9 mouse cellular contexts compared by ENCODE assay signal in the genomic region with DNA sequence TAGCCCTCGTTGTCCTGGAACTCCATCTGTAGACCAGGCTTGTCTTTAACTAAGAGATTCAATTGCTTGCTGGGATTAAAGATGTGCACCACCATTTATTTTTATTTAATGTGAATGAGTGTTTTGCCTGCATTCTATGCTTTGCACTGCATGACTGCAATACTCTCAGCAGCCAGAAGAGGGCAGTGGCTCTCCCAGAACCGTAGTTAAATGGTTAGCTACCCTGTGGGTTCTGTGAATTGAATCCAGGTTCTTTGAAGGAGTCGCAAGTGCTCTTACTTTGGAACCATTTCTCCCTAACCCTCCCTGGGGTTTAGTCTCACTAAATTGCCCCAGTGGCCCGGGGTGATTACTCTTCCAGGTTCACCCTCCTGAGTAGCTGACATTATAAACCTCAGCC. TPM values are rescaled to one million over a fixed set of nuclear protein-coding genes. Genes with fewer than 3 reads are reported as not detected.
A peak's percentile ranks its signal among the peaks of the same experiment; 100 is the strongest.
DNase-seq lines count a peak whose midpoint lies in the region; ATAC-seq and TF ChIP-seq lines count a peak whose summit lies in the region.
"Had no signal": no experiment of that assay in that cellular context is flagged by ENCODE, and none has a peak within 500 bp of the region (broad histone marks: within the 10 kb centered on the region; RNA-seq: fewer than 3 reads in every experiment).

No protein-coding gene starts in this region.

- no peak overlapping the region for H3K4me3 ChIP-seq in hindbrain, embryonic 10.5 days
- no peak overlapping the region for H3K4me3 ChIP-seq in hindbrain, embryonic 12.5 days
- H3K4me3 ChIP-seq in C2C12 (ENCODE audit: insufficient read depth, poor library complexity, severe bottlenecking), result no peak overlapping the region
- H3K4me3 ChIP-seq: embryonic facial prominence, embryonic 15.5 days had no signal

- no peaks in the 10 kb centered on the region for H3K36me3 ChIP-seq in hindbrain, embryonic 10.5 days
- no peaks in the 10 kb centered on the region for H3K36me3 ChIP-seq in hindbrain, embryonic 12.5 days
- no peaks in the 10 kb centered on the region for H3K36me3 ChIP-seq in C2C12 (ENCODE audit: control insufficient read depth, insufficient read depth)
- H3K36me3 ChIP-seq: embryonic facial prominence, embryonic 15.5 days had no signal

- H3K9me3 ChIP-seq in hindbrain, embryonic 10.5 days, result no peaks in the 10 kb centered on the region
- no peaks in the 10 kb centered on the region for H3K9me3 ChIP-seq in hindbrain, embryonic 12.5 days (replicated peaks)
- H3K9me3 ChIP-seq: embryonic facial prominence, embryonic 15.5 days had no signal

- H3K4me2 ChIP-seq in hindbrain, embryonic 12.5 days (replicated peaks), result no peak overlapping the region
- H3K4me2 ChIP-seq: embryonic facial prominence, embryonic 15.5 days had no signal

- H3ac ChIP-seq in C2C12 (ENCODE audit: control insufficient read depth, insufficient read length, low read depth), result no peak overlapping the region

- TF ChIP-seq CTCF in C2C12 (IDR thresholded peaks at IDR 0.05; ENCODE audit: control insufficient read depth, insufficient read depth, insufficient read length), result peak; percentile 38
- TF ChIP-seq CTCF in Patski (IDR thresholded peaks at IDR 0.05), result peak; percentile 85

- CTCF ChIA-PET in Patski (lab: Charles Lee), result interaction anchor here (0.9 to 2.2 kb wide), 13 partner anchors 11 to 121 kb away, joined by 3 to 17 read pairs (median 3); no protein-coding TSS in a partner anchor

- no peak for ATAC-seq in hindbrain, embryonic 12.5 days (ENCODE audit: low FRiP score)
- ATAC-seq in Patski, result no peak
- ATAC-seq in hematopoietic stem cell, adult 5-6 weeks (replicated peaks in 1 of 2; ENCODE audit: insufficient read depth in 1 of 2, low FRiP score in 2 of 2, low TSS enrichment in 1 of 2, low read depth in 1 of 2, poor library complexity in 2 of 2, severe bottlenecking in 2 of 2), result peak; percentile 65 to 68; a peak in 2 of 4 replicates
- ATAC-seq in neutrophil, adult 5-6 weeks (ENCODE audit: extremely low read depth, insufficient number of reproducible peaks, low FRiP score, poor library complexity, severe bottlenecking), result peak; percentile 74; the same call in 1 of the 2 replicates

- no peaks in the 10 kb centered on the region for H3K27me3 ChIP-seq in hindbrain, embryonic 10.5 days (ENCODE audit: insufficient read depth, poor library complexity, severe bottlenecking)
- no peaks in the 10 kb centered on the region for H3K27me3 ChIP-seq in hindbrain, embryonic 12.5 days
- H3K27me3 ChIP-seq in C2C12 (ENCODE audit: control insufficient read depth, insufficient read depth, insufficient read length) (no peaks in the 10 kb centered on the region), Patski (no peaks in the 10 kb centered on the region)
- H3K27me3 ChIP-seq: embryonic facial prominence, embryonic 15.5 days had no signal

- peak; percentile 53 for DNase-seq in hindbrain, embryonic 10.5 days (ENCODE audit: low spot score)
- DNase-seq in Patski (ENCODE audit: low read depth, low spot score), result no peak
- no peak for DNase-seq in left cerebral cortex, adult 11 months (ENCODE audit: low spot score)
- DNase-seq in heart, adult 8-10 months (ENCODE audit: low spot score), result no peak

- H3K79me3 ChIP-seq in C2C12 (ENCODE audit: low read depth), result no peaks in the 10 kb centered on the region

- POLR2A ChIA-PET in Patski (lab: Charles Lee), result no interaction called here

- H3K9ac ChIP-seq in hindbrain, embryonic 12.5 days, result no peak overlapping the region
- H3K9ac ChIP-seq: embryonic facial prominence, embryonic 15.5 days had no signal

- in situ Hi-C loops in Patski (cut with MboI; ENCODE audit: low pct_unique_long_range_greater_than_20kb), result no loop called here

- 18% methylated on average over 4 of the region's 4 CpGs for WGBS in hindbrain, embryonic 10.5 days
- WGBS in hindbrain, embryonic 12.5 days, result 19% methylated on average over 4 of the region's 4 CpGs

- no peak overlapping the region for H3K27ac ChIP-seq in hindbrain, embryonic 10.5 days
- H3K27ac ChIP-seq in hindbrain, embryonic 12.5 days, result no peak overlapping the region
- H3K27ac ChIP-seq: embryonic facial prominence, embryonic 15.5 days had no signal

- H3K4me1 ChIP-seq in hindbrain, embryonic 10.5 days (replicated peaks), result no peaks in the 10 kb centered on the region
- no peaks in the 10 kb centered on the region for H3K4me1 ChIP-seq in hindbrain, embryonic 12.5 days
- H3K4me1 ChIP-seq: embryonic facial prominence, embryonic 15.5 days had no signal

- no peaks in the 10 kb centered on the region for H3K79me2 ChIP-seq in C2C12 (ENCODE audit: control insufficient read depth, insufficient read depth)

TF ChIP-seq in C2C12, 6 proteins besides CTCF, POLR2A, EP300 and RAD21:
- no peak for TF ChIP-seq FOSL1 (IDR thresholded peaks at IDR 0.05; ENCODE audit: insufficient read depth, low read length, poor library complexity, severe bottlenecking)
- TF ChIP-seq USF1 (IDR thresholded peaks at IDR 0.05; ENCODE audit: low read depth), result no peak
- no peak for TF ChIP-seq MYOG (IDR thresholded peaks at IDR 0.05; ENCODE audit: control insufficient read depth, extremely low read depth, insufficient read length)
- no peak for TF ChIP-seq MAX (IDR thresholded peaks at IDR 0.05)
- TF ChIP-seq CEBPB (IDR thresholded peaks at IDR 0.05; ENCODE audit: low read depth), result no peak

RNA-seq across cellular contexts. Expression of a gene that starts 14.6 kb away (rescaled TPM):
- 23.3 and 29.8 TPM in 2 replicates for polyA plus RNA-seq in hindbrain, embryonic 10.5 days (2016; fragmentation: Nextera tagmentation; extraction: Ambion mirVana)
- polyA plus RNA-seq in hindbrain, embryonic 12.5 days (2016; fragmentation: Nextera tagmentation; extraction: Ambion mirVana), result 32.1 and 34.9 TPM in 2 replicates
- polyA plus RNA-seq in C2C12 (2012; fragmentation: generic; extraction: Trizol), result 28.2 TPM
- 84.2 TPM for polyA plus RNA-seq in Patski (2021)
- 214 and 221 TPM in 2 replicates for total RNA-seq in hematopoietic stem cell, adult 5-6 weeks (2017)
- 320 and 377 TPM in 2 replicates for total RNA-seq in neutrophil, adult 5-6 weeks (2017)
- total RNA-seq in heart, adult 8-10 months (2022), result 10 to 100 TPM; 42.9 to 59.2 (median 48.1) TPM

RNA-seq across cellular contexts. Expression of a gene that starts 23.2 kb away (rescaled TPM):
- 19.5 TPM in 2 replicates for polyA plus RNA-seq in hindbrain, embryonic 10.5 days (2016; fragmentation: Nextera tagmentation; extraction: Ambion mirVana)
- 45.1 and 45.9 TPM in 2 replicates for polyA plus RNA-seq in hindbrain, embryonic 12.5 days (2016; fragmentation: Nextera tagmentation; extraction: Ambion mirVana)
- polyA plus RNA-seq in C2C12 (2012; fragmentation: generic; extraction: Trizol) (20.1 TPM), Patski (2021) (50.3 TPM)
- 72.4 and 84.2 TPM in 2 replicates for total RNA-seq in hematopoietic stem cell, adult 5-6 weeks (2017)
- 185 and 198 TPM in 2 replicates for total RNA-seq in neutrophil, adult 5-6 weeks (2017)
- 100 to 1,000 TPM; 121 to 130 (median 129) TPM for total RNA-seq in heart, adult 8-10 months (2022)

Comparison
In these comparisons a context has a peak if more than half of its experiments do, and no peak if none do; other contexts are left out.
1. ATAC-seq: peak in hematopoietic stem cell, adult 5-6 weeks (2 of 2) and neutrophil, adult 5-6 weeks (single experiment); none in hindbrain, embryonic 12.5 days (single experiment) and Patski (single experiment).